Mouse (Mus musculus) mammary gland, adult 2 months (tissue): ENCODE data around the gene Tm4sf5. TPM values are rescaled to one million over a fixed set of nuclear protein-coding genes. Genes with fewer than 3 reads are reported as not detected.

Experiments used
- polyA plus RNA-seq: library from polyadenylated mRNA; depleted of rRNA; stranded (reverse); fragments of >200 nt; gene quantifications from 2 replicates; pipeline ENCODE4 v1.2.3, GENCODE M21; 2012; ENCODE audit warnings: low replicate concordance; rRNA removed

The Tm4sf5 gene
- polyA plus RNA-seq, result 0.94 and 1.3 TPM in 2 replicates

DNA sequence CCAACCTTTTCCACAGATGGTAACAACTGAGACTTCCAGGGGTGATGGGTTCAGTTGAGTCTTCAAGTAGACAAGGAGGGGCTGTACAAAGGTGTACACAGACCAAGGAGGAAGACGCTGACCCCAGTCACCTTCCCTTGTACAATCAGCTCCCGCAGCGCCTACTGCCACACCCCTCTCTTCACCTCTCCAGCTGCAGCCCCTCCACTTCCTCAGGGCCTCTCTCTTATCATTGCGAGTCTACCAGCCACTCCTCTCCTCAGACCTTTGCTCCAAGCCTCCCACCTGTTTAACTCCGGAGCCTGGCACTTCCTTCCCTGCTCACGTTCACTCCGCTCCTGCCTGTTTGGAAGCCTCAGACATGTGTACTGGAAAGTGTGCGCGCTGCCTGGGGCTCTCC is at the start of gene Tm4sf5:
Gene Tm4sf5 (plus strand): TSS at position 275 of the 400 bp plus-strand sequence.

DNA sequence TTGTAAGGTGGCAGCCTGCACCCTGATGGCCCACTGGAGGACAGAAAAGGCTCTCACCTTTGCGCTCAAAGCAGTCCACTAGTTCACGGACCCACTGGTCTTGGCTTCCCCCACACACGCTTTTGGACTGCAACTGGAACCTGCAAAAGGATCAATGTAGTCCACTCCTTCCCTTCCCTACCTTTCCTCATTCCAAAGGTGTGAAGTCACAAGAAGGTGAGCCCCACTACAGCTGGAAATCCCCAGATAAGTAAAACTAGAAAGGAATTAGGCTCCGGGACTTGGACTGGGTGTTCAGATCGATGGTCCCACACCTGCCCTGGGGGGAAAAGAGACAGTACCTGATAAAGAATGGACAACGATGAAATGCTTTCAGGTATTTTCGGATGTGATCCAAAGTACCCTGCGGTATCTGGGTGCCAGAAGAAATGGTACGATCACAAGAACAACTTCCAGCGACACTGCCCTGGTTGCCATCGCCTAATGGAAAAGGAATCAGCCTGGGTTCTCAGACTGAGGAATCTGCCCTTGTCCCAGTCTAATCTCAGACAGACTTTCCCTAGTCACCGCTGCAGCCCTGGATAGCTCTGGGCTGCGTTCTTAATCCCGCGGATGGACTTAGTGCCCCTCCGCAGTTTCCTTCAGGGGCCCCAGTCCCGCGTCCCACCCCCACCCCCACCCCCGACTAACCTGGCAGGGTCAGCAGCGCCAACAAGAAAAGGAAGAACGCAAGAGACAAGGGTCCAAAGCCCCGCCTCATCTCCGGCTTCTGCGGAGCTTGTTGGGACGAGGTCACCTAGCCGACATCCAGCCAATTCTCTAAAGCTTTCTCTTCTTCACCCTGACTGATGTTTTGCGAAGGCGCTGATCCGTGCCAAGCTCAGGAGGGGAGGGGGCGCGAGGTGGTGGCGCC is 46.1 kb upstream of the Tm4sf5 start, which contains the start of gene Zmynd15:
Gene Zmynd15 (plus strand): TSS at position 746 of the 913 bp plus-strand sequence.

DNA sequence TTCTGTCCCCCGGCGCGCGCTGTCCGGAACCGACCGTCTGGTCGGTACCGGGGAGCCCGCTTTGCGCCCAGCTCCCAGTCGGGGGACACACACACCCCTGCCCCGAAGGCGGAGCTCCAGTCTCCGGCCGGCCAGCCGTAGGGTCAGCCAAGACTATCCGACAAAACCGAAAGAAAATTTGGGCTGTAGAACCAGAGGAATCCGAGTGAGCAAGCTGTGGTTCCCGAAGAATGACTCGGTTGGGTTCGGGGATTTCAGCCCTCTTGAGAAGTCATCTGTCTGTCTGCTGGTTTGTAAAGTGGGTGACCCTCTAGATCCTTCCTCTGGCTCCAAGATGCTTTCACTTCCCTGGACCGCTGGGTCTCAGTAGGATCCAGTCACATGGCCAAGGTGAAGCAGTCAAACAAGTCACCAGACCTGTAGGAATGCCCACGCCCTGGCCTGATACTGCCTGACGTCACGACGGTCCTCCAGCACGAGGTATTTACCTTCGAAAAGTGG is 45.4 kb upstream of the Tm4sf5 start, which contains the start of gene Cxcl16:
Gene Cxcl16 (minus strand): TSS at position 384 of the 501 bp plus-strand sequence.

DNA sequence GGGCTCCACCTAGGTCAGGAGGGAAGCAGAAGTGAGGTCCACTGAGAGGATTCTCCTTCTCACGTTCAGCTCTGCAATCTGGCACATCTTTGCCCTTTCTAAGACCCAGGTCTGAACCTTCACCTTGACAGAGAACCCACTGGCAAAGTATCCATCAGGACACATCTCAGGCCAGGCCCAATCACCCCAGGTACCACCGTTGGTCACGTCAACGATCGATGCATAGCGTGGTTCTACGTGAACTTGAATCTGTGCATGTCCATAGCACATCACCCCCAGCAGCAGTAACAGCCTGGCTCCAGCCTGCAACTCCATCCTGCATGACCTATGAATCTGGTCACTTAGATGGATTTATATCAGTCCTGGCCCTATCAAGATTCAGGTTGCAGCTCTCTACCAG is 9.2 kb downstream of the Tm4sf5 start, which contains the start of gene Vmo1:
Gene Vmo1 (minus strand): TSS at position 329 of the 400 bp plus-strand sequence.

DNA sequence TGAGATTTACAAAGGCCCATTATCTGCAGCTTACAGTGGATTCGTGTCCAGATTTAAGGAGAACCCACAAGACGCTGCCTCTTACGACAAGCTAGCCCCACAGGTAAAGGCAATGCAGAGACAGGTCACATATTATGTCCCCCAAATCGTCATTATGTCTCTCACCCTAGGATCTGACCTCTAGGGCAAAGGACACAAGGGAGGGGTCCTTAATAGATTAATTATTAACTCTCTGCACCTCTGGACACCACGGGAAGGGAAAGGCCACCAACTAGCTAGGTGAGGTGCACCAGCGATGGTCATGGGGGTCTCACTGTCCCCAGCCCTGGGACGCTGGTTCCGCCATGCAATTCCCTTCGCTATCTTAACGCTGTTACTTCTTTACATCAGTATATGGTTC is 13.9 kb downstream of the Tm4sf5 start, which contains the start of gene Gltpd2:
Gene Gltpd2 (plus strand): TSS at position 274 of the 400 bp plus-strand sequence.

DNA sequence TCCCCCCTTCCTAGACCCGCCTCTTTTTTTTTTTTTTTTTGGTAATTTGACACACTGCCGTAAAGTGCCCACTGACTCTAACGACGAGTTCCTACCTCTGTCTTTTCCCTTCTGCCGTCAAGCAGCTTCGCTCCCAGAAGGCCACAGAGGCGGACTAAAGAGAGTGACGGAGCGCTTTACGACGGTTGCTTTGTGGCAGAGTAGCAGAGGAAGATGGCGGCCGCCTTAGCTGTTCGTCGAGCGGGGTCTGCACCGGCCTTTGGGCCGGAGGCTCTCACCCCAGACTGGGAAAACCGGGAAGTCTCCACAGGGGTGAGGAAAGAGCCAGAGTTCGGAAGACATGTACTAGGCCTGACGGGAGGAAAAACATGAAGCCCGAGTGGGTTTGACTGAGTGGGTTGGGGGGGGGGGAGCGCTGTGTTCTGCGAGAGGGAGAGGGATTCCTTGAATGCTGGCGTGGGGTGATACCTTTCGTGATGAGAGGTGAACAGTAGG is 20.2 kb downstream of the Tm4sf5 start, which contains the start of gene Psmb6:
Gene Psmb6 (plus strand): TSS at position 184 of the 495 bp plus-strand sequence.

DNA sequence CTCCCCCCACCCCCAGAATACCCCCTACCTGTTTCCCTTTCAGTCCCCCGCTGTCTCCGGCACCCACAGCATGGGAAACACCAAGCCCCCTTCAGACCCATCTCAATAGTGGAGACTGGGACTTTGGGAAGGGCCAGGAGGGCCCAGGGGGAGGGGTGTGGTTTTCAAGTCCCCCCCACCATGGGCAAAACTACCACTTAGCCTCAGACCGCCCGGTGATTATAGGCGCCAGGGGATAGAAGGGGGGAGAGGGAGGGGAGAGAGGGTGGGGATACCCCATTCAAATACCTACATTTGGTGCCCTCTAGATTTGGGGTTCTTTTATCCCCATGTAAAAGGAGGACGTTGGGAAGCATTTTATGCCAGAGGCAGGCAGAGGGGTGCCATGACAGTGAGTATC is 27.8 kb downstream of the Tm4sf5 start, which contains the start of gene Gm40193:
Gene Gm40193 (minus strand): TSS at position 101 of the 400 bp plus-strand sequence.

DNA sequence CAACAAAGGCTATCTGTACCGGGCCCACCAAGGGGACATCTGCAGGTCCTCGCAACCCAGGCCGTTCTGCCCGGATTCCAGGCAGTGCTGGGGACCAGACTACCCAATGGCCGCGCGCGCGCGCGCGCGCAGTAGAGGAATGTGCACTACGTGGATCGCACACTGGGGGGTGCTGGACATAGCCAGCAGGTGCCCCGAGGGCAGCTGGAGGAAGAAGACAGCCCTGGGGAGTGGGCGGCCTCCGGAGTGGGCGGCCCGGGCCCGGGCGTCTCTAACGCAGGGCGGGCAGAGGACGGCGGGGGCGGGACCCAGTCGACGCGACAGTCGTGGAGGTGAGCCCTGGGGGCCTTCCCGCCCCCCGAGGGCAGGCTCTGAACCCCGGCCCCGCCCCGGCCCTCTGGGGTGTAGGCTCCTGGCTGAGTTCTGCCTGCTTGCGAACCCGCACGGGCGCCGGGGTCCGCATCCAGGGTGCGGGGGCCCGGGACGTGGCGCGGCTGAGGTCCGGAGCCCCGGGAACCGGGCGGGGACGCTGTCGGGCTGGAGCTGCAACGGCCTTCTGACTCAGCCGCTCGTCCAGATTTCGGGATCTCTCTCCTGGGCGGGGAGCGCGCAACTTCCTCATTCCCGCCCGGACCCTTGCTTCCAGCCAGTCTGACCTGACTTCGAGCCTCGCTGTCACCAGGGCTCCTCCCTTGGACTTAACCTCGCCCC is 35.0 kb downstream of the Tm4sf5 start, which contains the start of gene Pld2:
Gene Pld2 (plus strand): TSS at position 188 of the 711 bp plus-strand sequence.

Other genes starting within 250 kb of the Tm4sf5 start
- gene Alox12, start 249.9 kb upstream of the Tm4sf5 start, polyA plus RNA-seq, result 2.9 and 5.0 TPM in 2 replicates
- 1.1 and 5.8 TPM in 2 replicates for gene Alox12e, start 182.6 kb upstream of the Tm4sf5 start, polyA plus RNA-seq
- 7.3 TPM in 2 replicates for gene Alox15, start 153.2 kb upstream of the Tm4sf5 start, polyA plus RNA-seq
- 20.5 and 21.3 TPM in 2 replicates for gene Pelp1, start 95.2 kb upstream of the Tm4sf5 start, polyA plus RNA-seq
- 101 and 115 TPM in 2 replicates for gene Arrb2, start 72.6 kb upstream of the Tm4sf5 start, polyA plus RNA-seq
- 18.4 and 20.8 TPM in 2 replicates for gene Med11, start 53.3 kb upstream of the Tm4sf5 start, polyA plus RNA-seq
- 15.4 and 27.1 TPM in 2 replicates for gene Zmynd15, start 45.8 kb upstream of the Tm4sf5 start, polyA plus RNA-seq
- gene Cxcl16, start 45.3 kb upstream of the Tm4sf5 start, polyA plus RNA-seq, result 55.8 and 86.0 TPM in 2 replicates
- gene Vmo1, start 9.4 kb downstream of the Tm4sf5 start, polyA plus RNA-seq, result 0.23 TPM in 1 of 2 replicates, not detected in the other
- 0.74 TPM in 1 of 2 replicates, not detected in the other for gene Gltpd2, start 14.0 kb downstream of the Tm4sf5 start, polyA plus RNA-seq
- gene Psmb6, start 20.1 kb downstream of the Tm4sf5 start, polyA plus RNA-seq, result 252 and 327 TPM in 2 replicates
- gene Gm40193, start 27.7 kb downstream of the Tm4sf5 start, polyA plus RNA-seq, result not detected in 2 replicates
- gene Pld2, start 34.8 kb downstream of the Tm4sf5 start, polyA plus RNA-seq, result 28.4 and 44.8 TPM in 2 replicates
- 64.3 and 105 TPM in 2 replicates for gene Mink1, start 57.6 kb downstream of the Tm4sf5 start, polyA plus RNA-seq
- not detected in 2 replicates for gene 4930544D05Rik, start 110.6 kb downstream of the Tm4sf5 start, polyA plus RNA-seq
- gene Chrne, start 114.0 kb downstream of the Tm4sf5 start, polyA plus RNA-seq, result 0.42 and 4.9 TPM in 2 replicates
- gene Gp1ba, start 133.9 kb downstream of the Tm4sf5 start, polyA plus RNA-seq, result 0.09 and 0.17 TPM in 2 replicates
- gene Rnf167, start 142.0 kb downstream of the Tm4sf5 start, polyA plus RNA-seq, result 136 and 150 TPM in 2 replicates
- 123 and 227 TPM in 2 replicates for gene Slc25a11, start 142.2 kb downstream of the Tm4sf5 start, polyA plus RNA-seq
- gene Pfn1, start 149.4 kb downstream of the Tm4sf5 start, polyA plus RNA-seq, result 1,240 and 3,635 TPM in 2 replicates
- 11.3 and 926 TPM in 2 replicates for gene Eno3, start 152.0 kb downstream of the Tm4sf5 start, polyA plus RNA-seq
- gene Spag7, start 164.2 kb downstream of the Tm4sf5 start, polyA plus RNA-seq, result 20.5 and 29.2 TPM in 2 replicates
- 33.8 and 45.0 TPM in 2 replicates for gene Camta2, start 182.9 kb downstream of the Tm4sf5 start, polyA plus RNA-seq
- 10.5 and 16.7 TPM in 2 replicates for gene Inca1, start 194.9 kb downstream of the Tm4sf5 start, polyA plus RNA-seq
- gene Kif1c, start 195.3 kb downstream of the Tm4sf5 start, polyA plus RNA-seq, result 83.1 and 86.5 TPM in 2 replicates